Mouse (Mus musculus) thymus, adult 18-20 months (tissue): ENCODE data around the gene Asb18.

Source experiments
- DNase-seq, 2 experiments: peaks; one replicate each; pipeline ENCODE4 v3.0.0; 2022; ENCODE audit warnings: mixed read lengths in 2 of 2

Asb18 gene

DNA sequence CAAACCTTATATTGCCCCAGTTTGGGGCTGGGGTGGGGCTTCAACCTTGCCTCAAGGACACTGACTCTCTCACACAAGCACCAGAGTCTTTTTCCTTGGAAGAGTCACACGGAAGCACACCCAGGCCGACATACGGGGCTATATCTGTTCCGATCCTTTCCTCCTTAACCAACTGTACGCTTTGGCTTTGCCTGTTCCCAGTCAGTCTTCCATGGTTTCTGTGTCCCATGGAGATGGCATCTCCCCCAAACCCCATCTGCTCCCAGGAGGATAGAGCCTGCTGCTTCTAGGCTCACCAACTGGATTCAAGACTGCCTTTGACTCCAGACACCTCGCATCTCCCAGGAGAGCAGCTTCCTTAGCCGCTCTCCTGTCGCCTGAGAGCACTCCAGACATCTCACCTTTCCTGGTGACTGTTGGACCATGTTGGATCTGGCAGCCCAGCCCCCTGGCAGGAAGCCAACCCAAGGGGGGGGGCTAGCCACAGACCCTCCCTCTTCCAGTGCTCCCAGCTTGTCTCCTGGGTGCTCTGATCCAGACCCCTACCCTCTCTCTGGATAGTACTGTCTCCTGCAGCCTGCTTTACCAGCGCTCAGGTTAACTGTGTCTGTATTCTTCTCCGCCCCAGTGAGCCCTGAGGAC lies 45.3 kb downstream of the Asb18 start:
- DNase-seq = no peak

DNA sequence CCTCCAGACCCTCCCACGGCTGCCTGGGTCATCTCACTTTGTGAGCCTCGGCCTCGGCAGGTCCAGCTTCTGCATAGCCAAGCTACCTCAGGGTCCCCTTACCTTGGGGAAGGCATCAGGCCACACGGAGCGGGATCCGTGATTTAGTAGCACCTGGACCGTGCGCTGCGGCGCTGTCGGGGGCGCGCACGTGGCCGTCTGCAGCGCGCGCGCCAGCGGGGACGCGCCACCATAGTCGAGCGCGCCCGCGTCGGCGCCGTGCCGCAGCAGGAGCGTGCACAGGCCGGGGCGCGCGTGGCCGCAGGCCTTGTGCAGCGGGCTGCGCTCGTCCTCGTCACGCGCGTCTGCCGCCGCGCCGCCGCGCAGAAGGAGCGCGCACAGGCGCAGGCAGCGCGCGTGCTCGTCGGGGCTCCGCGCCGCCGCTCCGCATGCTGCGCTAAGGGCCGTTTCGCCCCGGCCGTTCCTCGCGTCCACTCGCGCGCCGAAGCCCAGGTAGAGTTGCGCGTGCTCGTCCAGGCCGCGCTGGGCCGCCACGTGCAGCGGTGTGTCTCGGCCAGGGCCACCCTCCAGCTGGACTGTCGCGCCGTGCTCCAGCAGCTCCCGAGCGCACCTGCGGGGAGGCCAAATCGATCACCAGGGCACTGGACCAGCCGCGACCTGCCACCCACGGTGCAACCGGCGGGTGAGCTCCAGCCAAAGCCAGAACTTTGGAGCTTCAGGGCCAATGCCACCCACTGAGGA lies 46.2 kb downstream of the Asb18 start:
- DNase-seq = no peak

DNA sequence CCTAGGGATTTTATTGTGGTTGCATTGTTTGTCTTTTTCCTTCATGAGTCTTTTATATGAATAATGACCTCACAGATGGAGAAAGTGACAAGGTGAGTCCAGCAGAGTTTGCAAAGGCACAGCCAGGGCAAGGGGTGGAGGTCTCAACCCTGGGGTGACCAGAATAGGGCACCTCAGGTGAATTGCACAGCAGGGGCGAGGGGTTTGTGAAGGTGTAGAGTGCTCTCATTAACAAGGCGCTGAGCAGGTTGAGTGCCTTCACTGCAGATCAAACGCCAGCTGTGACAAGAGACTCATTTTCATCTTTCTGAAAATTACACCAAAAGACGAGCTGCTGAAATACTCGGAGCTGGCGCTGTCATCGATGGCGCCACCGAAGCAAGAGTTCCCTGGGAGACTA lies 46.9 kb downstream of the Asb18 start:
- DNase-seq = no peak

DNA sequence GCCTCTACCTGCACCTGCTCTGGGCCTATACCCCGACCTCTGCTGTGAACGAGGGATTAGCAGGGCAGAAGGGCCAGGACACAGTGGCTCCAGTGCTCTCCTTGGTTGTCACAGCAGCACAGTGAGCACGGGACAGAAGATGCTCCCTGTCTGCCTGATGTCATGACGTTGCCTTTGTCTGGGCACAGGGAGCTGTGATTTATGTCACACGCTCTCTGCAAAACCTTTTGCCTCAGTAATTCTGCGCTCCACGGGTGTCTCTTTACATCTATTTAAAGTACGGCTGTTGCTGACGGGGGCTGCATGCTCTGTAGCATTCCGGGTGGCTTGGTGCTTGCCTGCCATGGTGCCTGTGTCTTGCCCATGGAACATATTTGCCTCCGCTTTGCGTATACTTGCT lies 50.0 kb downstream of the Asb18 start:
- no peak for DNase-seq

DNA sequence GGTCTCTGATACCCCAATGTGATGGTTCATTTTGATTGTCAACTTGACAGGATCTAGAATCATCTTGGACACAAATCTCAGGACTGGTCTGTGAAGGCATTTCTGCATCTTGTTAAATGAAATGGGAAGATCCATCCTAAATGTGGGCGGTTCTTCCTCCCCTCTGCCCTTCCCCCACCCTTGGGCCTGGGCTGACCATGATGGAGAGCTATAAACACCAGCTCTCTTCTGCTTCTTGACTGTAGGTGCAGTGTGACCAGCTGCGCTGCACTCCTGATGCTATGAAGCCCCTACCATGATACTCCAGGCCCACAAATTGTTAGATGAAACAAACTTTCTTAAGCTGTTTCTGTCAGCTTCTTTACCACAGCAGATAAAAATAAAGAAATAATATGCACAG lies 51.2 kb downstream of the Asb18 start:
- no peak for DNase-seq

DNA sequence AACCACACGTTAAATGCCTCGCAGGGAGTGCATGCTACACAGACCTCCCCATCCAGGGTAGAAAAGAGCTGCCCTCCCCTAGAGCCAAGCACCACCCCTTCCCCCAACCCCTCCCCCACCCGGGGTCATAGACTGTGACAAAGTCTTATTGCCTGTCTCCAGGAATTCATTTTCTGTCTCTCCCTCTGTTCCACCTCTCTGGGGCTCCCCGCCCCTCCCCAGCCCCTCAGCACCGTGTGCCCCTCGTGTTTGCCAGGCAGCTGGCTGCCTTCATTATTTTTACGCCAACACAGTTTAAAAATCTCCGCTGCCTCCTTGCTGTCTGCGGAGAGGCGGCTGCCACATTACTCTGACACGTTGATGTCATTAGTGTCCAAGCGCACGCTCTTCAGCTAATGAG lies 52.4 kb downstream of the Asb18 start:
- DNase-seq = no peak

DNA sequence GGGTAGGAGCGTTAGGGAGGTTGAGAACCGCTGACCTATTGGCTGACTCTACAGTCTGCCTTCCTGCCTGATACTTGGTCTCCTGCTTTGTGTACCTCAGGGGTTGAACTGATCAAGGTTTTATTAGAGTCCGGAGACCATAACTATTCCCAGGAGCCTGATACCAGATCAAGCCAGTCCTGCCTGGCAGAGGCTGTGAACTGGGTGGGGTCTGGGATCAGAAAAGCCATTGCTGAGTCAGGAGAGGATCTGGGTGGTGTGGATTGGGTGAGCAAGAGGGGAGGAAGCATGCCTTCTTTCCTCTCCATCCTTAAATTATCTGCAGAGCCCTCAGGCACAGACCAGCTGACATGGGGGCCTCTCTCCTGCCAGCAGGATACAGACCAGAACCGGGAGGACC lies 55.1 kb downstream of the Asb18 start:
- DNase-seq = no peak

DNA sequence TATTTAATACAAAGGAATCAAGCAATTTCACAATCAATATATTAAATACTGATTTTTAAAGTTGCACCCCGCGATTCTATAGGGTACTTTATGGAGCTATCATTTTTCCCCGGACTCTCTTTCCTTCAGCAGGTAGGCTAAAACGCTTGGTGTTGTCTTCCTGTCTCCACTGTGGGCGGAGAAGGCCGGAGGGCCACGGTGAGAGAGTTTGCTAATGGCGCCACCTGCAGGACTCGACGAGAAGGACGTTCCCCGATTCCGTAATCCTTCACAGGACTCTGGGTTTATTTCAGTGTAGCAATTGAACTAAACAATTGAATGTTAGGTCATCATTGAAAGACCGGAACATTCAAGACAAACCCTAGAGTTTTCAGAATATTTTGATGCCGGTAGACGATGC lies 71.3 kb downstream of the Asb18 start:
- no peak for DNase-seq

DNA sequence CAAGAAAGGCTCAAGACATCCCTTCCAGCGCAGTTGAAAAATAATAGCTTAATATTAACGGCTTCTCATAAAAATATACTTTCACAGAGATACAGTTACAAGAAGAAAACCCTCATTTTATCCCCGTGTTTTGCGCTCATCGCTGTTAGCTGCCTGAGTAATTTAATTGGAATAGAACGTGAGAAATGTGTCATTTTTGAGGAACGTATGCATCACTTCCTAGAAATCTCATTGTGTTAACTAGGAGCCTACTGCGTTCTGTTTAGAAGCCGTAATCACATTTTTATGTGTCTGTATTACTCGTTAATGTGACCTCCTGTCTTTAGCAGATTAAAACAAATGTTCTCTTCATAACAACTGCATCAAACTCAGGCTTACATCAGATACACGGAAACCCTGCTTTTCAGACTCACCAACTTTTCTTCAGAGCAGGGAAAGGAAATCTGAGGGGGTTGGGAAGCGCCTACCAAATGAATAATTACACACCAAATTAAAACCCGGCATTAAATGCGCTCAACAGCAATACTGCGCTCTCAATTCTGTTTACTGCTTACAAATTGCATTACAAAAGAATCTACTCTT lies 72.0 kb downstream of the Asb18 start:
- no peak for DNase-seq

DNA sequence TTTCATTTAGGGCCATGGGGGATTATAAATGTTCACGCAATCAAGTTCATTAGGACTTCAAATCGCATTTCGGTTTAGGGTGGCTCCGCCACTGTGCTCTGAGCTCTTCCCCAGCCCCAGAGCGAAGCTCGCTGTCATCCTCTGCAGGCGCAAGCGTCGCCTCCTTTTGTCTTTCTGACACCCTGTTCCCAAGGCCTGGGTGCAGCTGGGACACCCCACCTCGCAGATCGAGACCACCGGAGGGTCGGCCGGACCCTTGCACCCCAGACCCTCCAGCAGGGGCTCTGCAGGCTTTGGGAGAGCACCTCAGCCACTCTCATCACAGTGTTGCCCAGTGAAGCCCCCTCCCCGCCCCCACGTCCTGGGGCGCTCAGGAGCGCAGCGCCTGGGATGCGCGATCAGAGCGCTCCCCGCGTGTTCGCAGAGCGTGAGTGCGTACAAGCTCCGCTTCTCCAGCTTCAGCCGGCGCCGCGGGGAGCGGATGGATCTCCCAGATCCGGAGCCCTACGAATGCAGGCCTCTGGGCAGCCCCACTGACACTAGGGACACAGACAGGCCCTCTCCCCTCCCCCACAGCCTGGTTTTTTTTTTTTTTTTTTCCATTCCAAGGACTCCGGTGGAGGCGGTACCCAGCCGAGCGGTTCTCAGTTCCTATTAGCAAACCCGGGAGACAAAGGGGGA lies 72.6 kb downstream of the Asb18 start:
- no peak for DNase-seq

DNA sequence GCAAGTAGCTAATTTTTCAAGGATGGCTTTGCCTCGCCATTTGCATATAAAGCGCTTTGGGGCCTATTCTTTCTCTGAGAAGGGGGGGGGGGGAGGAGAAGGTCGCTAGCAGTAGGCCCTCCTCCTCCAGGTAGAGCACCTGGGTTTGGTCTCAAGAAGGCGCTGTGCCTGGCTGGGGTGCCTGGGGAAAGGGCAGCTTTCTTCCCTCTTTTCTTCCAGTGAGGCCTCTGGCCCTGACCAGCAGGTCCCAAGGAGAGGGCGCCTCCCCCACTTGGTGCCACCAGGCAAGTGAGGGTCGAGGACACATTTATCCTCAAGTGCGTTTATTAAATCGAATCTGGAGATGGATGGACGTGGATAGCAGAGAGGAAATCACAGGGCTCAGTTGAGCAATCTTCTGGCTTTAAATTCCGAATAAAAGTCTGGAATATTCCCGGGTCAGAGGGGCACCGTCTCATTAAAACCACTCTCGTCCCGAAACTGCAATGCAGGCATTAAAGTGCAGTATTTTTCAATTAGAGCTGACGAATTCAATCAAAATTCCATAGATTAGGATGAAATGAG lies 73.4 kb downstream of the Asb18 start:
- no peak for DNase-seq

DNA sequence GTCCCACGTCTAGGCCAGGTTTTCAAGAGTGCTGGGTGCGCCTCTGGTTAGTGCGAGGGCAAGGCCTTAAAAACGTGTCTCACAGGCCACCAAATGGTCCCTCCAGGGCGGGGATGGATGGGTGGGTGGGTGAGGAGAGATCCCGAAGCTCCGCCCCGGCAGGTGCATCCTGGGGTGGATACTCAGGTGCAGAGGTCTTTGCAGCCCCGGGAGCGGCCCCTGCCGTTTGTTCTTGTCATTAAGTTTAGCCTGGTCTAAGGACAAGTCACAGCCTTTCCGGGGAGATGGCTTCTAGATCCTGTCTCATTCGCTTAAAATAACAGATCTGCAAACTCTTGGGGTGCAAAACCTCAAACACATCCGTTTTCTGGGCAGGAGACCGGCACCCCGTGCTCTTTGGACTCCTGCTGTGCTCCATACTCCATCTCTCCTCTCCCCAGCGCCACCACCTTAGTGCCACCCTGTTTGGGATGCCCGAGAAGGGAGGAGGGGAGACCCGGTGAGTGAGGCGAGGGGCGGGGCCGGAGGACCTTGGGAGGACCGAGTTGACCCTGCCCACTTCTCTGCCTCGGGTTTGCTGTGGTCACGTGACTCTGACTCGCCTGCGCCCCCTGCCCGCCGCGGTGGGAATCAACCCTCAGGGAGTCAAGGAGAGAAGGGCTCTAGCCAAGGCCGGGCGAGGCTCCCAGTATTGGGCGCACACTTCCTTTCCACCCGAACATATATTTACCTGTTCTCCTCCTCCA lies 74.3 kb downstream of the Asb18 start:
- peak; percentile 22 to 23 for DNase-seq

DNA sequence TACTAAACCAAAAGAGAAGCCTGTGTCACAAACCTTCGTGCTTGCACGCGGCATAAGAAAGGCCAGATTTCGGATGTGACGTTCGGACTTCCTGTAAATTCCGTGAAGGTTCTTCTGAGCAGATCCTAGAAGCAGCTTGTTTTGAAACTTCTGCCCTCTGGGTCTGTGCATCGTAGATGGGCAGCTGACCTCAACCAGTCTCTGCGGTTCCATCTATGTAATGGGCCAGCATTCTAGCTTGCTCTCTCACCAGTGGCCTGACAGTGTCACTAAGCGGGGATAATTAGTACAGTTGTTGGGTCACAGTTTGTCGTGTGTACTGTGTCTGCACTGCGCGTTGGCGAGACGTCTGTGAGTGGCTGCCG lies 74.9 kb downstream of the Asb18 start:
- DNase-seq = no peak

DNA sequence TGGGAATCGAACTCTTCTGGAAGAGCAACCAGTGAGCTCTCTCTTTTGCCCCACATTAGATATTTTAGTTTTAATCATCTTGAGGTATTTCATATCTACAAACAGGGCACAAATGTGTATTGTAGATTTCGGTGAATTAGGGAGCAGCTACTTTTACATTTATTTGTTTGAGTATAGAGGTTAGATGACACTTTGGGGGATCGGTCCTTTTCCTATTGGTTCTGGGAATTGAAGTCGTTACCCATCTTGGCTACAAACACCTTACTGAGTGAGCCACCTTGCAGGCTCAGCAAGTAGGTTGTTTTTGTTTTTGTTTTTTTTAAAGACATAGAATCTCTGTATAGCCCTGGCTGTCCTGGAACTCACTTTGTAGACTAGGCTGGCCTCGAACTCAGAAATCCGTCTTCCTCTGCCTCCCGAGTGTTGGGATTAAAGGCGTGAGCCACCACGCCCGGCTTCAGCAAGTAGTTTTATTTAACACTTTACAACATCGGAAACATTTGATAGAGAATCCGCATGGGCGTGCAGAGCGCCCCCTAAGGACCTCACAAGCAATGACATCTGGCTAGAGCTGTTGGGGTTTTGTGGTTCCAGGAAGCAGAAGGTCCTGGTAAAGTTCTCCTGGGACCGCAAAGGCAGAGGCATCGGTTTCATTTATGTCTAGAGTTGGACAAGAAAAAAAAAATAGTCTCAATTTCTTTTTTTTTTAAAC lies 75.4 kb downstream of the Asb18 start:
- DNase-seq = no peak

DNA sequence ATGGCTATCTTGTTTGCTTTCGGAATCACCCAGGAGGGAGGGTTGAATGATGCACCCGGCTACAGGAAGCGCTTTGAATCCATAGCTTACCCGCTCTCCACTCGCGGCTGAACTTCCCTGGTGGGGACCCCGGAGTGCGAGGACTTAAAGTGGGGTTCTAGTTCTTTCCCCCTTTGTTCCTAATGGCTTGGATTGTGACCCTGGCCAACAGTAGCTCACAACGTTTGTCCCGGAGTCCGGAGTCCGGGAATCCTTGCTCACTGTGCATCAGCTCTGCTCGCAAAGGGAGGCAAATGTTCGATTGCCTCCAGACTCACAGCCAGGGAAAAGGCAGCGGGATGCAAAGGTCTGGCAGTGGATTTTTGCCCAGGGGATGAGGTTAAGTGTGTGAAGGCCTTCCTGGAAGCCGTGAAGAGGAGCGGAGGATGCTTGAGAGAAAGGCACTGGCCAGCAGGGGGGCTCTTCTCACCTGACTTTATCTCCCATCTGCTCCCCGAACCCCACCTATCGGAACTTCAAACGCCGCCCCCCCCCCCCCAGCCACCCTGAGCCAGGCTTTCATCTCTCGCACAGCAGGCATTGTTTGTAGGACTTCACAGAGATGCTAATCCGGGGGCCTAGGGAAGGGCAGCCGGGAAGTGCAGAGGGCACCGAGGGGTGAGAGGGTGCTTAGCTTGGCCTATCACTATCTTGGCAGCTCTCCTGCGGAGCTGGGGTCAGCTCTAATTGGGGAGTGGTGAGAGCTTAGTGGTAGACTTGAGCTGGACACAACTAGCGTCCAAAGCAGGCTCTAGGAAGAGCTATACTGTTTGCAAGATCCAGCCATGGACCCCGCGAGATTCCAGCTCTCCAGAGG lies 78.7 kb downstream of the Asb18 start:
- DNase-seq = no peak

DNA sequence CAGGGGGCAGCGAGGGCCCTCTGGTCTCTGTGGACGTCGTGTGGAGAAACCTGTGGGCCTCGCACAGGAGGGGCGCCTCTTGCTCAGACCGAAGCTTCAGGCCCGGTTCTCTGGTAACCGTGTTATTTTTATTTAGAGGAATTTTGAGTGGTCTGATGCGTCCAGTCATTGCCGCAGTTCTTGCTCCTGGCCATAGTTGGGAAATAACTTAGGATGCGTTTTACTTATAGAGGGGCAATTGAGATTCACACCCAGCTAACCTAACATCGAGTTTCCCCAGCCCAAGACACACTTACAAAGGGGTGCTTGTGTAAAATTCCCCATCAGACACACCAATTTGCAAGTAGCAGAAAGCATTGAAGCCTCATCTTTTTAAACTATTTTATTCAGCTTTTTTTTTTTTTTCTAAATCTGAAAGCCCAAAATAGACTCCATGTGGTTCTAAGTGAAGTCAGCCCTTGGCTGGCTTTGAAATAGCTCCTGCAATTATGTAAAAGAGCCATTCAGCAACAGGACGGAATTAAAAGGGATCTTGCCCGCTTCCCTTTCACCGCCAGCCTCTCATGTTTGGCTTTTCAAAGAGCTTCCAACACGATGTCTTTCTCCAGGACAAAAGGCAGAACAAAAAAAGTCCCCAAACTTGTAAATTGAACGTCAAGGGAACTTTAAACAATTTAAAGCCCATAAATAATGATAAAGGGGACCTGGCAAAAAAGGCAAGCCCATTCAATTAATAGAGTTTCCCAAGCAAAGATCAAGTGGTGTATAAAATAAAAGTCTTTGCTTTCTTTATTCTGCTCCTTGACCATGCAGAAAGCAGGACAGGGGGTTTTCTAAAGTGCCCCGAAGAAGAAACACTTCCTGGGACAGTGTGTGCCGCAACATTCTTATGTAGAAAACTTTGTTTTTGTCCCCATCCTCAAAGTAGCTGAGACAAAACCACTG lies 79.9 kb downstream of the Asb18 start:
- no peak for DNase-seq

DNA sequence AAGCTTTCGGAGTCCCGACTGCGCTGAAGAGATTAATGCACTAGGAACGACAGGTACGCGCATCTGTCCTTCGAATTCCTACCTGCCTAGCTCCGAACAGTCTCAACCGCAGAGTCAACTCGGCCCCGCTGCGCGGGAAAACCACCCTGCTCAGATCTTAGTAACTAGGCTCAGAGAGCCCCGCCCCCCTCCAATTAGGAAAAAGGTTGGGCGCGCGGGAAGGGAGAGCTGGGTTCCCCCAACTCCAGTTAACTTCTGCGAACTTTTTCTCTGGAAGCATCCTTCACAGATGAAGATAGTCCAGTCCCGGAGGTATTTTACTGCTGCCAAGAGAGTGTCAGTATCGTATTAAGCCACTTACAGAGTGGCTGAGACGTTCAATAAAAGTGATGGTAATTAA lies 80.7 kb downstream of the Asb18 start:
- no peak for DNase-seq

DNA sequence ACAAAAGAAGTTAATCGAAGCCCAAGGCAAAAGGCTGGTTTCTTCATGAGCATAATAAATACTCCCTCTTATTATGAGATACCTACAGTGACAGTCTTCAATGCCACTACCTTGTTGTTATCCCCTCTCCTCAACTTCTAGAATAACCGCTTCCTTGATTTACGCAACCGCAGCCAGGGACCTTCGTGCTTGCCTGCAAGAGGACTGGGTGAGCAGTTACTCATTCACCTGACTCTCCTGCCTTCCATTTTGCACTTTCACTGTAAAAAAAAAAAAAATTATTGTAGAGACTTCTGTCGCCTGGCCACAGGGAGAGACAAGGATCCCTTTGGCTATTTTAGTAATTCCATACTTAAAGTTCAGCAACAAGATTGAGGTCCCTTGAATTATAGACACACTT lies 81.4 kb downstream of the Asb18 start:
- DNase-seq = no peak

DNA sequence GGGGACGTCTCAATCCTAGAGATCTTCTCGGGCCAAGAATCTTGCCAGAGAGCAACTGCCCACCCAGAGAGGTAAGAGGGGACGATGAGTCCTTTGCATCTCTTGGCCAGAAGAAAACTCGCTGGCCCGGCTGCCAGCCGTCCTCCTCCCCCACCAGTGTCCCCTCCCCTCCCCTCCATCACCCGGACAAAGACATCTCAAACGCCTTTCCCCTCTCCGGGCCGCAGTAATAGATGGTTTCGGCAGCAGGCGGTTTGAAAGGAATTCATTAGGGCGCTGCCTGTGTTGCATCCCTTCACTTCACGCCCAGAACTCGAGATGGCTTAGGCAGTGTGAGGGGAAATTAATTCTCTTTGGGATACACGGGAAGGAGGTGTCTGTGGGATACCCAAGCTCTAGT lies 81.8 kb downstream of the Asb18 start:
- no peak for DNase-seq

DNA sequence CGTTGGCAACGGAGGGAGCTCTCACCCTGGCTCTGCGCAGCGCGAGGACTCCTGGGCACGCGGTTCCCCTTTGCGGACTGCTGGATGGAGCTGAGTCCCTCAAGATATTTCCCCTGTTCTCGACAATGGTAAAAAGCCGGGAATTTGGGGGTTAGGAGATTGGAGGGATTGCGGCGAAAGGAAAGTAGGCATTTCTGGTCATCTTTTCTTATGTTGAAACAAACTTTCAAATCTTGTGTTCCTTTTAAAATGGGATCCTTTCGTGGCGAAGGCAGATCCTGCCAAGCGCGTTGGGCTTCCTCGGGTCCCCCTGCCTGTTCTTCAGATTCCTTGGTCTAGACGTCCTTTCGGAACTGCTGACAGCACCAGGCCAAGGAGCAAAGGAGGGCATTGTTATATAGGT lies 82.4 kb downstream of the Asb18 start:
- no peak for DNase-seq
